Mouse (Mus musculus): ENCODE results near the gene Mas1.

DNA sequence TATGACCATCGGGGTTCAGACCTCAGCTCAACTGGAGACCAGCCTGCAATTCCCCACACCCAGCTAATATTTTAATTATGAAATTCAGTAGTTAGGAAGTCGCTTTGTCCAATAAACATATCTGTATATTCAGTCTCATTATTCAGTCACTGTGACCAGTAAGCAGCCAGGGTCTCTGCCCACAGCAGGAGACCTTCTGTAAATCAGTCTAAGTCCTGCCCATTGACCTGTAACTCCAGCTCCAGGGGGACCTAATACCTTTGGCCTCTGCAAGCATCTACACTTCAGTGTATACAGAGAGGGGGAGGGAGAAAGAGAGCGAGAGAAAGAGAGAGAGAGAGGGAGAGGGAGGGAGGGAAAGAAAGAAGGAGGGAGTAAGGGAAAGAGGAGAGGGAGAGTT, 33.6 kb downstream of the Mas1 start:
- TF ChIP-seq POLR2A (IDR thresholded peaks at IDR 0.05; ENCODE audit: insufficient read depth, low read length) (no peak), CTCF (IDR thresholded peaks at IDR 0.05; ENCODE audit: low read depth, low read length) (no peak), EP300 (IDR thresholded peaks at IDR 0.05; ENCODE audit: insufficient read depth, low read depth, low read length) (no peak)
